Mouse (Mus musculus): ENCODE measurements around the gene Cfap99.

GRCm38 (mm10) chr5:34336775-34337450 is 48.5 kb downstream of the Cfap99 start:
- TF ChIP-seq POLR2A (IDR thresholded peaks at IDR 0.05; ENCODE audit: borderline replicate concordance, control insufficient read depth, low read depth, low read length) (no peak), CTCF (IDR thresholded peaks at IDR 0.05; ENCODE audit: control insufficient read depth, insufficient read depth, low read length) (no peak)

All from bone marrow, adult 2 months (tissue).